Mouse (Mus musculus) embryonic fibroblast, embryonic 13.5 days (primary cell): ENCODE results near the gene Grrp1.

Source experiments
- CTCF ChIP-seq: IDR thresholded peaks from 2 replicates; pipeline ENCODE4 v1.5.1; 2011; ENCODE audit warnings: mild to moderate bottlenecking, control low read depth, low read length, moderate library complexity, borderline replicate concordance; ENCODE audit not compliant: insufficient read depth
- POLR2A ChIP-seq: IDR thresholded peaks from 2 replicates; pipeline ENCODE4 v1.6.1; 2011; ENCODE audit warnings: low read depth, mild to moderate bottlenecking, control low read depth, low read length, moderate library complexity

GRCm38 (mm10) chr4:134265860-134266585 is 12.1 kb upstream of the Grrp1 start:
- no peak for TF ChIP-seq POLR2A
- no peak for TF ChIP-seq CTCF
